Mouse (Mus musculus): Measurements from ENCODE around the gene Mogat2. TPM values are rescaled to one million over a fixed set of nuclear protein-coding genes. Genes with fewer than 3 reads are reported as not detected.

Gene Mogat2
- polyA plus RNA-seq (2017; shearing (Covaris generic)) = not detected

DNA sequence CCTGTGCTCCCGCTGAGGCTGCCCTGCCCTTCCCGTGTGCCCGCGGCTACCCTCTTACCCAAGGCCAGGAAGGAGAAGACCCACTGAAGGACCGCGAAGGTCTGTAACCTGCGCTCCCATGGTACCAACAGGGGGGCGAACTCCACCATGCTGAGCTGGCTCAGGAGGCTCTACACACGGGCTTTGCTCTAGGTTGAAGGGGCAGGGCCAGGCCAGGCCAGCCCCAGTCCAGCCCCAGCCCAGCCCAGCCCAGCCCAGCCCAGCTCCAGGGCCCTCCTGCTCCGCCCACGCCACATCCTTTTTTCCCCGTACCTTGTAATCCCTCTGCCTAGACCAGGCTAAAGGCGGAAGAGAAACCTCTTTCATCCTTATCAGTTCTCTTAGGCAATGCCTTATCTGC lies at the start of gene Mogat2:
Gene Mogat2, minus strand, starts transcription at position 203 of the 400 bp plus-strand sequence.

GRCm38 (mm10) chr7:99267251-99267896 lies 29.0 kb upstream of the Mogat2 start, which contains the start of gene Map6:
Gene Map6, plus strand, starts transcription at chr7:99267447.

DNA sequence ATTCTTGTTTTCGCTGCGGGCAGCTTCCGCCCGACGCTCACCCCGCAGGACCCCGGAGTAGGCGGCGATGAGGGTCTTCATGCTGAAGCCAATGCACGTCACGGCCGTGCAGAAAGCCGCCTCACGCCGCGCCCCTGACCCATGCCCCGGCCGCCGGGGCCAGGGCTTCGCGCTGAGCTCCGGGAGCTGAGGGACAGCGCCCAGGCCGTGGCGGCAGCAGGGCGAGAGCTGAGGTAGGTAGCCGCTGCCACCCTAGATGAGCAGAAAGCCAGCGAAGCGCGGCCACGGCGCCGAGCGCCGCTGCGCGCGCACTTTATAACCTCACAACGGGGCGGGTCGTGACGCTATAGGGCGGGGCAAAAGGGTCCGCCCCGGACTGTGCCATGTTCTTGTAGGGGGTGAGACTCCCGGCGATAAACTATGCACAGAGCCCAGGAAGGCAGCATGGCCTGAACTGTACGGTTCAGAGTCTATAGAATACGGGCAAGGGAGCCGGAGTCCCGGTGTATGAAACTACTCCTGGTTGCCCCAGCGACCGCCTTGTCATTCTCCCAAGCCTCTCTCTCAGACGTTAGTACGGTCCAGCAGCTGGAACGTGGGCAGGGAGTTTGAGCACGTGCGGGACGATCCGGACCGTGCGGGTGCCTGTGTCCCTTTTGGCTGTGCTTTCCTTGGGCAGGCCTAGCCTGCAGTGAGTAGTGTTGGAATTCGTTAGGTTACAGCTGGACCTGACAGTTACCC lies 55.8 kb downstream of the Mogat2 start, which contains the start of gene Dgat2:
Gene Dgat2, minus strand, starts transcription at position 288 of the 741 bp plus-strand sequence.

Other genes starting within 250 kb of the Mogat2 start
- gene Uvrag, start 97.5 kb downstream of the Mogat2 start, polyA plus RNA-seq (2017; shearing (Covaris generic)) = 74.5 TPM
- gene Dgat2, start 55.9 kb downstream of the Mogat2 start, polyA plus RNA-seq (2017; shearing (Covaris generic)) = 2.3 TPM
- gene Map6, start 28.8 kb upstream of the Mogat2 start, polyA plus RNA-seq (2017; shearing (Covaris generic)) = 1.4 TPM
- gene Serpinh1, start 114.6 kb upstream of the Mogat2 start, polyA plus RNA-seq (2017; shearing (Covaris generic)) = not detected
- gene Gdpd5, start 142.8 kb upstream of the Mogat2 start, polyA plus RNA-seq (2017; shearing (Covaris generic)) = 10.9 TPM
- gene Klhl35, start 227.4 kb upstream of the Mogat2 start, polyA plus RNA-seq (2017; shearing (Covaris generic)) = 1.3 TPM
- gene Rps3, start 245.1 kb upstream of the Mogat2 start, polyA plus RNA-seq (2017; shearing (Covaris generic)) = 1,336 TPM